ENCODE assay signal across 10 mouse cellular contexts in the genomic region with DNA sequence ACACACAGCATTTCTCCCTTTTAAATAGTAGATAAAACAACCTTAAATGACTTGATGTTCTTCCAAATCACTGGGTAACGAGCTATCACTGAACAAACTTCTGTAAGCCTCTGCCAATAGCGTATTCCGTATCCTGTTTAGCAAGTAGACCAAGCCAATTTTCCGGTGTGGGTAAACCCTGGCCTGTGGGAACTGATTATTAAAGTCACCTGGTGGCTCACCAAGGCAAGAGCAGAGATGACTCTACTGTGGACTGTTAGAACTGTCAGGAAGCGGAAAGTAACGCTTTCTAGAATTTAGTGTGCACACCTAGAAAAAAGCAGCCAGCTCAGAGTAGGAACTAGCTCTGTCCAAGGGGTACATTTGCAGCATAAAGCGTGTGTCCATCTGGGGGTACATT.
DNase-seq lines count a peak whose midpoint lies in the region; ATAC-seq and TF ChIP-seq lines count a peak whose summit lies in the region.
"Had no signal": no experiment of that assay in that cellular context is flagged by ENCODE, and none has a peak within 500 bp of the region (broad histone marks: within the 10 kb centered on the region; RNA-seq: fewer than 3 reads in every experiment).

No protein-coding gene starts in this region.

- no peaks in the 10 kb centered on the region for H3K4me1 ChIP-seq in cerebellum, adult 2 months (ENCODE audit: control insufficient read depth, insufficient read depth, low read length)
- H3K4me1 ChIP-seq: embryonic facial prominence, embryonic 15.5 days had no signal

- no peaks in the 10 kb centered on the region for H3K79me3 ChIP-seq in C2C12 (ENCODE audit: low read depth)

- no peaks in the 10 kb centered on the region for H3K79me2 ChIP-seq in C2C12 (ENCODE audit: control insufficient read depth, insufficient read depth)

- no peaks in the 10 kb centered on the region for H3K36me3 ChIP-seq in C2C12 (ENCODE audit: control insufficient read depth, insufficient read depth)
- H3K36me3 ChIP-seq: embryonic facial prominence, embryonic 15.5 days had no signal

- H3ac ChIP-seq in C2C12 (ENCODE audit: control insufficient read depth, insufficient read length, low read depth) = peak overlapping the region; percentile 30

- H3K27me3 ChIP-seq in C2C12 (ENCODE audit: control insufficient read depth, insufficient read depth, insufficient read length) = no peaks in the 10 kb centered on the region
- H3K27me3 ChIP-seq in cerebellum, adult 2 months (ENCODE audit: control insufficient read depth, insufficient read depth, low read length) = no peaks in the 10 kb centered on the region
- H3K27me3 ChIP-seq: embryonic facial prominence, embryonic 15.5 days had no signal

- intact Hi-C loops in left cerebral cortex, postnatal 4 days (cut with DNase I) = loop anchor here (10.0 kb wide), 1 partner anchor 307 kb away; no protein-coding TSS in a partner anchor

- H3K4me3 ChIP-seq in C2C12 (ENCODE audit: insufficient read depth, poor library complexity, severe bottlenecking) = no peak overlapping the region
- no peak overlapping the region for H3K4me3 ChIP-seq in cerebellum, adult 2 months (replicated peaks; ENCODE audit: insufficient read depth, low read depth, low read length)
- H3K4me3 ChIP-seq: embryonic facial prominence, embryonic 15.5 days had no signal

- H3K27ac ChIP-seq in cerebellum, adult 2 months (ENCODE audit: insufficient read depth, low read length) = no peak overlapping the region
- H3K27ac ChIP-seq: embryonic facial prominence, embryonic 15.5 days; liver, embryonic 14.5 days had no signal

- TF ChIP-seq CTCF in C2C12 (IDR thresholded peaks at IDR 0.05; ENCODE audit: control insufficient read depth, insufficient read depth, insufficient read length) = no peak
- no peak for TF ChIP-seq CTCF in cerebellum, adult 2 months (IDR thresholded peaks at IDR 0.05; ENCODE audit: borderline replicate concordance, insufficient read depth, low read depth, low read length)

- 83% methylated on average over 7 of the region's 7 CpGs for WGBS in cerebellum, adult 2 months

- peak; percentile 19 for DNase-seq in A20 (ENCODE audit: low read depth, low spot score)
- peak; percentile 59 to 66 for DNase-seq in heart, adult 9 months (ENCODE audit: low spot score in 2 of 2)
- no peak for DNase-seq in left cerebral cortex, postnatal 4 days
- no peak for DNase-seq in layer of hippocampus, adult 8-10 months (ENCODE audit: low spot score in 2 of 2)
- DNase-seq in cerebellum, adult 2 months = no peak
- DNase-seq: kidney, postnatal 14 days had no signal

- ATAC-seq in megakaryocyte progenitor cell, adult 5-6 weeks (replicated peaks; ENCODE audit: poor library complexity) = peak; percentile 65

- TF ChIP-seq POLR2A in cerebellum, adult 2 months (IDR thresholded peaks at IDR 0.05; ENCODE audit: borderline replicate concordance, insufficient read depth, low read length) = no peak

TF ChIP-seq in C2C12, 6 proteins besides CTCF, POLR2A, EP300 and RAD21:
- TF ChIP-seq MAX (IDR thresholded peaks at IDR 0.05) = no peak
- no peak for TF ChIP-seq MYOD1 (IDR thresholded peaks at IDR 0.05; ENCODE audit: control insufficient read depth, insufficient read length, low read depth)
- no peak for TF ChIP-seq CEBPB (IDR thresholded peaks at IDR 0.05; ENCODE audit: low read depth)
- TF ChIP-seq USF1 (IDR thresholded peaks at IDR 0.05; ENCODE audit: low read depth) = no peak
- TF ChIP-seq MYOG (IDR thresholded peaks at IDR 0.05; ENCODE audit: control insufficient read depth, extremely low read depth, insufficient read length) = no peak
- no peak for TF ChIP-seq FOSL1 (IDR thresholded peaks at IDR 0.05; ENCODE audit: insufficient read depth, low read length, poor library complexity, severe bottlenecking)

Comparison
In these comparisons a context has a peak if more than half of its experiments do, and no peak if none do; other contexts are left out.
1. DNase-seq: peak in A20 (single experiment) and heart, adult 9 months (2 of 2); none in left cerebral cortex, postnatal 4 days (single experiment), layer of hippocampus, adult 8-10 months (0 of 2) and cerebellum, adult 2 months (0 of 2).